Mouse (Mus musculus) erythroblast, adult 5-6 weeks (primary cell): ENCODE data around the gene Cpa4. TPM values are rescaled to one million over a fixed set of nuclear protein-coding genes. Genes with fewer than 3 reads are reported as not detected.

Experiments used
- ATAC-seq: replicated peaks from 2 replicates; pipeline ENCODE4 v1.8.0; 2016; ENCODE audit warnings: moderate number of reproducible peaks, mild to moderate bottlenecking, moderate TSS enrichment, inconsistent platforms; ENCODE audit not compliant: poor library complexity, low FRiP score, severe bottlenecking
- total RNA-seq, 2 experiments: library from RNA; stranded (forward) in 1 of 2; stranded (reverse) in 1 of 2; fragments of 150-400 nt in 1 of 2; fragments of 200-764, 138-1000 nt in 1 of 2; gene quantifications; 2 replicates each; pipeline versions ENCODE4 v1.2.3 to v1.2.4; 2015 to 2017; ENCODE audit warnings: low replicate concordance in 2 of 2

The Cpa4 gene
- total RNA-seq, 2 experiments from 2014 or later = not detected

DNA sequence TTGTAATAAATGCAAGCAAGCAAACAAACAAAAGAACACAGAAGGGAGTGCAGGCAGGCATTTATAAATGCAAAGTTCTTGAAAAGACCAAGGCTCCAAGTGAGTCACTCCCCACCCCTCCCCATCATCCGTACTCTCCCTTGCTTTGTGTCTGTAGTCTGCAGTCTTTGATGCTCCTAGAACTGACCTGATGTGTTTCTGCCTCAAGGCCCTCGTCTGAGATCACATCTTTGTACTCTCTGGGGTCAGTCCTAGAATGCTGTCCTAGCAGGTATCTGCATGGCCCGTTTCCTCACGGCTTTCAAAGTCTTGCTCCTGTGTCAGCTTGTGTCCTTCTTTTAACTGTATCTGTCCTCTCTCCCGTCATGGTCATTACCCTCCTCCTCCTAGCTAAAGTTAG lies 51.4 kb downstream of the Cpa4 start:
- no peak for ATAC-seq

DNA sequence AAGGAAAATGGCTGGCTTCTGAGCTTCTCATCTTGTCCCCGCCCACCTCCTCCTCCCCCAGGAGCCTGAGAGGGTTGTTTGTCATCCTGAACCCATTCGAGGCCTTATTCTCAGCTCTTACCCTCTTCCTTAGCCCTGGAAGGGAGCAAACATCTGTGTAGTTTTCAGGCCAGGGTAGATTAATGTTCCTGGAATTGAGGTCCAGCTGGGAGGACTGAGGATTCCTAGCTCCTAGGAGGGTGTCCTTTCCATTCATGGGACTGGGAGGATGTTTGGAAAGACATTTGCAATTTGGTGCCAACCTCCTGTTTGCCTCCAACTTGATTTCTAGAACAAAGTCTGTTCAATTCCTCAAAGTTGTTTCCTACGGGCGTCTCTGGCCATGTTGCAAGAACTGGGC lies 52.4 kb downstream of the Cpa4 start:
- no peak for ATAC-seq

DNA sequence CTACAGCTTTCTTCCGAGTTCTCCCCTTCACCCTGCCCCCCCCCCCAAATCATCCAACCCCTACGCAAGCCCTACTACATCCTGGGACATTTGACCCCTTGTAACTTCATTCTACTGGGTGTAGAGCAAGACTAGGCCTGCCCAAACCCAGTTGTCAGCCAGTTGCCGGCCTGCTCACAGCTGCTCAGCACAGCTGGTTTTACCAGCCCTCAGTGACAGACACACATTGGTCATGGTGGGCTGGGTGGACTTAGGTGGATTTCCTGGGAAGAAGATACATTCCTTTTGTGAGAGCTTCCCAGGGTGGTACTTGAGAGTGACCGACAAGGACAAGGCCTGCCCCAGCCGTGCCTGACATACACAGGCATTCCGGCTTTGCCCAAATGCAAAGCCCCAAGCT lies 52.8 kb downstream of the Cpa4 start:
- ATAC-seq = no peak

DNA sequence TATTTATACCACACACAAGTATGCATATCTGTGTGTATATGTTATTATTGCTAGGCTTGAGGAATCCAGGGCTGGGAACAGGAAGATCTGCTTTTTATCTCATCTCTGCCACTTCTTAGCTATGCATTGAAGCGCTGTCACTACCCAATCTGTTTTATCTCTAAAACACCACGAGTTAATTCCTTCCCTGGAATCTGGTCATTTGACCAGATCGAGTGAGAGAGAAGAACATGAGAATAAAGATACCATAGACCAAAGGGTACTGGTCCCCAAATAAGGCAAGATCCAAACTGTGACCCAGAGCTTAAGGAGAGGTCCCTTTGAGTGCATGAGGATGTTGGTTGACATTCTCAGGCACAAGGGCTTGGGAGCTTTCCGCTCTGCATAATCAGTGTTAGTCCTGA lies 53.8 kb downstream of the Cpa4 start:
- ATAC-seq = no peak

DNA sequence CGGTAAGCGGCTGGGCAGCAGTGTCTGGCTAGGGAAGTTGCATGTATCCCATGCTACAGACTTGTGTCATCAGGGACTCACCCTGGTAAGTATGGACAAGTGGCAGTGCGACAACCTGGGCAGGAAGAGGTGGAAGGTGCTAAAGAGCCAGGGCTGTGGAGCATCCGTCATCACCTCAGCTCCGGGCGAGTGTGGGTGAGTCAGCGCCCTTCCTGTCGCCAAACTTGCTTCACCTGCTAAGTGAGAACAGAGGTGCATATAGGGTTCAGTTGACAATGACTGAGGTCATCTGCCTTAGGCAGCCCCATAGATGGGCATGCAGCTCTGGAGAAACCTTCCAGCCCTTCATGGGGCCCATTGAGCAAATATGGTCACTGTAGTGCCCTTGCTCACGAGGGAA lies 56.6 kb downstream of the Cpa4 start:
- ATAC-seq = no peak

DNA sequence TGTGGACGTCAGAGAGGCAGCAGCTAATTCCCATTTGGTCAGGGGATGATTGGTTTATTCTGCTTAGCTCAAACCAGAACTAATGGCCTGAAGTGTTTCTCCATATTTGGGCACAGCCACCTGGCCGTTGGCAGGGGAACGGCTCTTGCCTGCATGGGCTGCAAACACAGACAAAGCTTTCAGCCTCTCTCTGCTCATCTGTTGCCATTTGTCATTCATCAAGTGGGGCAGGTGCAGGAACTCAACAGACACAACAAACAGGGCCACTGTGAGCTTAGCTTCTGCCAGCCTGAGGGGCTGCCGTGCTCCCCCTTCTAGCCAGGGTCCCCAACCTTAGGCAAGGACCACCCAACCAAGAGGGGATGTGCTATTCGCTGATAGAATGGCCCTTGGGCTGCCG lies 60.0 kb downstream of the Cpa4 start:
- no peak for ATAC-seq

DNA sequence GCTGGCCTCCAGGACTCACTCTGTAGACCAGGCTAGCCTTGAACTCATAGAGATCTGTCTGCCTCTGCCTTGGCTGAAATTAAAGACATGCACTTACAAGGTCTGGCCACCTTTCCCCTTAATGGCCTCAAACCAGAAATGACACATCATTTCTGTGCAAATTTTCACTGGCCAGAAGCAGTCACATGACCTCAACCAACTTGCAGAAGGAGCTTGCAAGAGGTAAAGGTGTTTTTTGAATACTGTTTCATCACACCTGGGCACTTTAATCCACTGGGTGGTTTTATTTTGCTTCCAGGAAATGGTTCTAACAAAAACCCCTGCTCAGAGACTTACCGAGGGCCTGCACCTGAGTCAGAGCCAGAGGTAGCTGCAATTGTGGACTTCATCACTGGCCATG lies 61.8 kb downstream of the Cpa4 start:
- 0 out of 2 replicates have a peak, but pooled peaks have one; percentile 34 for ATAC-seq

DNA sequence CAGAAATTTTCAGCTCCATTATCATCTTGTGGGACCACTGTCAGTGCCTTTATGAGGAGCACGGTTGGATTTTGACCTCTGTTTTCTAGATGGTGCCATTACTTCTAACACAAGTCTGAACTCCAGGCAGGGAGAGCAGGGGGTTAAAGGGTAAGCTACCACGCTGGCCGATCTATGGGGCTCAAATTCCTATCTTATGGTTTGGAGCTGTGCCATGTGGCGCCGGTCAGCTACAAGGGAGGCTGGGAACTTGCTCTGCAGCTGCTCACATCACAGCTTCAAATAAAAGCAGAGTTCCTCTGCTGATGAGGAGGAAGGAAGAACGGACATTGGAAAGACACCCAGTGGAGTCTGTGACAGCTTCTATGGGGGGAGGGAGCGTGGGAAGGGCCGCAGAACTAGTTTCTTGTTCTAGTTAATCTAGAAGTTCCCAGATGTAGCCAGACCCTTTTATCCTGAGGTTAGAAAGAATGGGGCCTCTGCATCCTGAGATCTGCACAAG lies 67.2 kb downstream of the Cpa4 start:
- no peak for ATAC-seq

DNA sequence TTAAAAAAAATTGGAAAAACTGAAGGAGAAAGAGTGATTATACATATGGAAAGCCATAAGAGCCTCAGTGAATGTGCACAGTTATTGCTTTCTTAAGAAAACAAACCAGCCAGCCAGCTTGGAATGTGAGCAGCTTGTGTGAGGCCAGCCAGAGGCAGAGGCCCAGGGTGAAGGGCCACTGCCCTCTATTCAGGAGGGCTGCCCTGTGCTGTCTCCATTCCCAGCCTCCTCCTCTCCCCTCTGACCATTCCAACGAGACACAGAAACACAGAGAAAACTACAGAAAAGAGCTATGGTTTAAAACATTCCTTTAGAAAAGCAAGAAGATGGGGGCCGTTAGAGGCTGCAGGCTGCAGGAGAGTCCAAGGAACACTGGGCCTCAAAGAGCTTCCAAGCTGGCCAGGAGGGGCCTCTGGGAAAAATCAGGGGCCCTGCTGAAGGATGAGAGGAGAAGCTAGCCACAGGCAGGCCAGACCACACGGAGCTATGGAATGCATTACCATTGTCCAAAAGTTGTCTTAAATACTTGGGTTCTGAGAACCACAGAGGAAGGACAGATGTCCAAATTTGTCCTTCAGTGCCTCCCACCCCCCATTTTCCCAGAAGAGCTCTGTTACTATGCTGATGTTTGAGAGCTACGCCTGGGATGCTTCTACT lies 68.1 kb downstream of the Cpa4 start:
- no peak for ATAC-seq

DNA sequence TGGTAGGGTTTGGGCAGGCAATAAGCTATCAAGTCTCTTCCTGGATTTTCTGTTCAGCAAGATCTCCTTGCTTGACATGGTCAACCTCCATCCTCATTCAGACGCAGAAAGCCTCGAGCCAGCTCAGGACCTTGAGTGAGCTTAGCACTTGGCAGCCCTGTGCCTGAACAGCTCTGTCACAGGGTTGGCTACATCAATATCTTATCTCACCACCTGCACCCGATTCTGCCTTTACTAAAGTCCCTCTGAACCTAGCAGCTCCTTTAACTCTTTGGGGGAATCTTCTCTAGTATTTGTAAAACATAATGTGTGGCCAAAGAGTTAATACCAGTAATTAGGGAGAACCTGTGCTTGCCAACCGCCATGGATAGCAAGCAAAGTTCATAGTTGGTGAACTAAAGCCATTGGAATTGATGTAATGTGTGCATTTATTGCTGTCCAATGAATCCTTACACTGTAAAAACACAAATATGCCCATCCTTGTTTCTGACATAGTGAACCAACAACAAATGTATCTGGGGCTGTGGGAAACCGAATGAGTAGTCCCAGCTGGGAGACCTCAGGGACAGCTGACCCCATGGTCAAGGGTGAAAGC lies 70.6 kb downstream of the Cpa4 start, which contains the start of gene Cpa1:
Gene Cpa1, plus strand, starts transcription at position 545 of the 595 bp plus-strand sequence.
- ATAC-seq = peak; percentile 90

Other genes with a start within 250 kb of the Cpa4 start
- gene Zc3hc1, start 177.3 kb upstream of the Cpa4 start, total RNA-seq (2015; ENCODE audit: low replicate concordance) = 6.3 and 17.7 TPM in 2 replicates
- gene Zc3hc1, start 177.3 kb upstream of the Cpa4 start, total RNA-seq (2017; ENCODE audit: low replicate concordance) = 5.5 and 12.5 TPM in 2 replicates
- 7.5 and 7.7 TPM in 2 replicates for gene Klhdc10, start 166.5 kb upstream of the Cpa4 start, total RNA-seq (2015; ENCODE audit: low replicate concordance)
- gene Klhdc10, start 166.5 kb upstream of the Cpa4 start, total RNA-seq (2017; ENCODE audit: low replicate concordance) = 12.1 and 18.4 TPM in 2 replicates
- 19.4 and 22.2 TPM in 2 replicates for gene Tmem209, start 58.6 kb upstream of the Cpa4 start, total RNA-seq (2015; ENCODE audit: low replicate concordance)
- 15.9 and 16.3 TPM in 2 replicates for gene Tmem209, start 58.6 kb upstream of the Cpa4 start, total RNA-seq (2017; ENCODE audit: low replicate concordance)
- not detected in 2 replicates for gene Ssmem1, start 58.5 kb upstream of the Cpa4 start, total RNA-seq (2015; ENCODE audit: low replicate concordance)
- gene Ssmem1, start 58.5 kb upstream of the Cpa4 start, total RNA-seq (2017; ENCODE audit: low replicate concordance) = 1.3 TPM in 1 of 2 replicates, not detected in the other
- not detected in 2 replicates for gene Cpa2, start 26.8 kb upstream of the Cpa4 start, total RNA-seq (2015; ENCODE audit: low replicate concordance)
- gene Cpa2, start 26.8 kb upstream of the Cpa4 start, total RNA-seq (2017; ENCODE audit: low replicate concordance) = not detected in 2 replicates
- 1.3 TPM in 1 of 2 replicates, not detected in the other for gene Cpa5, start 42.6 kb downstream of the Cpa4 start, total RNA-seq (2015; ENCODE audit: low replicate concordance)
- not detected in 2 replicates for gene Cpa5, start 42.6 kb downstream of the Cpa4 start, total RNA-seq (2017; ENCODE audit: low replicate concordance)
- not detected in 2 replicates for gene Cpa1, start 70.8 kb downstream of the Cpa4 start, total RNA-seq (2015; ENCODE audit: low replicate concordance)
- gene Cpa1, start 70.8 kb downstream of the Cpa4 start, total RNA-seq (2017; ENCODE audit: low replicate concordance) = not detected in 2 replicates
- gene Cep41, start 125.4 kb downstream of the Cpa4 start, total RNA-seq (2015; ENCODE audit: low replicate concordance) = 3.5 and 5.0 TPM in 2 replicates
- gene Cep41, start 125.4 kb downstream of the Cpa4 start, total RNA-seq (2017; ENCODE audit: low replicate concordance) = 0.77 and 4.5 TPM in 2 replicates
- not detected in 2 replicates for gene Mest, start 155.2 kb downstream of the Cpa4 start, total RNA-seq (2015; ENCODE audit: low replicate concordance)
- gene Mest, start 155.2 kb downstream of the Cpa4 start, total RNA-seq (2017; ENCODE audit: low replicate concordance) = not detected in 2 replicates